Mouse (Mus musculus): Measurements from ENCODE around the gene Fam57a. TPM values are rescaled to one million over a fixed set of nuclear protein-coding genes. Genes with fewer than 3 reads are reported as not detected.

Fam57a gene
- 29.3 and 30.1 TPM in 2 replicates for polyA plus RNA-seq (2014; fragmentation: Nextera tagmentation; extraction: Ambion mirVana)

GRCm38 (mm10) chr11:76179495-76180145, at the start of gene Fam57a, which contains the start of gene Vps53:
Gene Fam57a (plus strand): TSS chr11:76179671.
Gene Vps53 (minus strand): TSS chr11:76179647.
- Histone ChIP-seq H3K27ac (peak within 1 kb of the TSS; percentile 81), H3K9me3 (ENCODE audit: control insufficient read depth, low read length) (no peaks in the 10 kb centered on the region), H3K4me1 (replicated peaks; ENCODE audit: control insufficient read depth, insufficient read depth, low read length) (peaks cover 17% of the 10 kb centered on the region), H3K36me3 (replicated peaks; ENCODE audit: control insufficient read depth, insufficient read depth) (peaks cover 19% of the 10 kb centered on the region), H3K4me3 (replicated peaks; ENCODE audit: low read length) (peak within 1 kb of the TSS; percentile 92), H3K27me3 (ENCODE audit: control insufficient read depth, insufficient read depth, low read length) (no peaks in the 10 kb centered on the region), H3K9ac (peak within 1 kb of the TSS; percentile 78), H3K4me2 (replicated peaks) (peak within 1 kb of the TSS; percentile 75)
- ATAC-seq (ENCODE audit: low FRiP score) = peak; percentile 86
- DNase-seq (ENCODE audit: low spot score) = peak; percentile 84
- 0% methylated on average over 37 of the region's 37 CpGs for WGBS

- WGBS = 83% methylated on average over 5 of the region's 5 CpGs
- DNase-seq (ENCODE audit: low spot score) (no peak), ATAC-seq (ENCODE audit: low FRiP score) (no peak)
- Histone ChIP-seq H3K4me3 (replicated peaks; ENCODE audit: low read length) (no peak overlapping the region), H3K4me1 (replicated peaks; ENCODE audit: control insufficient read depth, insufficient read depth, low read length) (no peaks in the 10 kb centered on the region), H3K9me3 (ENCODE audit: control insufficient read depth, low read length) (no peaks in the 10 kb centered on the region), H3K36me3 (replicated peaks; ENCODE audit: control insufficient read depth, insufficient read depth) (peaks cover 56% of the 10 kb centered on the region), H3K27me3 (ENCODE audit: control insufficient read depth, insufficient read depth, low read length) (no peaks in the 10 kb centered on the region), H3K27ac (no peak overlapping the region), H3K4me2 (replicated peaks) (no peak overlapping the region), H3K9ac (no peak overlapping the region)
Measured at GRCm38 (mm10) chr11:76130859-76131258, 48.6 kb upstream of the Fam57a start.

- H3K4me2 ChIP-seq (replicated peaks) = no peak overlapping the region
- 88% methylated on average over 7 of the region's 7 CpGs for WGBS
- H3K27ac ChIP-seq = no peak overlapping the region
- DNase-seq (ENCODE audit: low spot score) (no peak), ATAC-seq (ENCODE audit: low FRiP score) (no peak)
- no peaks in the 10 kb centered on the region for H3K9me3 ChIP-seq (ENCODE audit: control insufficient read depth, low read length)
- H3K27me3 ChIP-seq (ENCODE audit: control insufficient read depth, insufficient read depth, low read length) = no peaks in the 10 kb centered on the region
- H3K36me3 ChIP-seq (replicated peaks; ENCODE audit: control insufficient read depth, insufficient read depth) = peaks cover 70% of the 10 kb centered on the region
- H3K4me1 ChIP-seq (replicated peaks; ENCODE audit: control insufficient read depth, insufficient read depth, low read length) = no peaks in the 10 kb centered on the region
- H3K9ac ChIP-seq = no peak overlapping the region
- H3K4me3 ChIP-seq (replicated peaks; ENCODE audit: low read length) = no peak overlapping the region
Measured at GRCm38 (mm10) chr11:76135641-76136437, 43.6 kb upstream of the Fam57a start.

- ATAC-seq (ENCODE audit: low FRiP score) (no peak), DNase-seq (ENCODE audit: low spot score) (no peak)
- H3K4me2 ChIP-seq (replicated peaks) = no peak overlapping the region
- WGBS = 92% methylated on average over 3 of the region's 3 CpGs
- H3K36me3 ChIP-seq (replicated peaks; ENCODE audit: control insufficient read depth, insufficient read depth) = peaks cover 63% of the 10 kb centered on the region
- H3K4me1 ChIP-seq (replicated peaks; ENCODE audit: control insufficient read depth, insufficient read depth, low read length) = no peaks in the 10 kb centered on the region
- H3K9me3 ChIP-seq (ENCODE audit: control insufficient read depth, low read length) = no peaks in the 10 kb centered on the region
- no peaks in the 10 kb centered on the region for H3K27me3 ChIP-seq (ENCODE audit: control insufficient read depth, insufficient read depth, low read length)
- no peak overlapping the region for H3K9ac ChIP-seq
- no peak overlapping the region for H3K4me3 ChIP-seq (replicated peaks; ENCODE audit: low read length)
- no peak overlapping the region for H3K27ac ChIP-seq
Measured at GRCm38 (mm10) chr11:76137996-76138395, 41.5 kb upstream of the Fam57a start.

GRCm38 (mm10) chr11:76144386-76144785, 35.1 kb upstream of the Fam57a start:
- WGBS = 96% methylated on average over 8 of the region's 8 CpGs
- Histone ChIP-seq H3K4me1 (replicated peaks; ENCODE audit: control insufficient read depth, insufficient read depth, low read length) (peaks cover 12% of the 10 kb centered on the region), H3K4me3 (replicated peaks; ENCODE audit: low read length) (no peak overlapping the region), H3K9me3 (ENCODE audit: control insufficient read depth, low read length) (no peaks in the 10 kb centered on the region), H3K4me2 (replicated peaks) (no peak overlapping the region), H3K36me3 (replicated peaks; ENCODE audit: control insufficient read depth, insufficient read depth) (peaks cover 16% of the 10 kb centered on the region), H3K27ac (no peak overlapping the region), H3K27me3 (ENCODE audit: control insufficient read depth, insufficient read depth, low read length) (no peaks in the 10 kb centered on the region), H3K9ac (no peak overlapping the region)
- ATAC-seq (ENCODE audit: low FRiP score) (no peak), DNase-seq (ENCODE audit: low spot score) (no peak)

GRCm38 (mm10) chr11:76145169-76145568, 34.3 kb upstream of the Fam57a start:
- H3K27me3 ChIP-seq (ENCODE audit: control insufficient read depth, insufficient read depth, low read length) = no peaks in the 10 kb centered on the region
- DNase-seq (ENCODE audit: low spot score) = no peak
- ATAC-seq (ENCODE audit: low FRiP score) = no peak

GRCm38 (mm10) chr11:76146187-76147010, 33.1 kb upstream of the Fam57a start:
- Histone ChIP-seq H3K4me3 (replicated peaks; ENCODE audit: low read length) (no peak overlapping the region), H3K9ac (no peak overlapping the region), H3K36me3 (replicated peaks; ENCODE audit: control insufficient read depth, insufficient read depth) (peaks cover 12% of the 10 kb centered on the region), H3K27me3 (ENCODE audit: control insufficient read depth, insufficient read depth, low read length) (no peaks in the 10 kb centered on the region), H3K4me1 (replicated peaks; ENCODE audit: control insufficient read depth, insufficient read depth, low read length) (peaks cover 12% of the 10 kb centered on the region), H3K4me2 (replicated peaks) (no peak overlapping the region), H3K27ac (no peak overlapping the region), H3K9me3 (ENCODE audit: control insufficient read depth, low read length) (no peaks in the 10 kb centered on the region)
- DNase-seq (ENCODE audit: low spot score) (no peak), ATAC-seq (ENCODE audit: low FRiP score) (no peak)
- WGBS = 90% methylated on average over 8 of the region's 8 CpGs

More at GRCm38 (mm10) chr11:76145169-76145568, 34.3 kb upstream of the Fam57a start:
- 96% methylated on average over 1 of the region's 1 CpGs for WGBS
- H3K27ac ChIP-seq = no peak overlapping the region
- H3K9ac ChIP-seq = no peak overlapping the region
- peaks cover 12% of the 10 kb centered on the region for H3K4me1 ChIP-seq (replicated peaks; ENCODE audit: control insufficient read depth, insufficient read depth, low read length)
- H3K9me3 ChIP-seq (ENCODE audit: control insufficient read depth, low read length) = no peaks in the 10 kb centered on the region
- no peak overlapping the region for H3K4me3 ChIP-seq (replicated peaks; ENCODE audit: low read length)
- no peak overlapping the region for H3K4me2 ChIP-seq (replicated peaks)
- peaks cover 16% of the 10 kb centered on the region for H3K36me3 ChIP-seq (replicated peaks; ENCODE audit: control insufficient read depth, insufficient read depth)

- H3K36me3 ChIP-seq (replicated peaks; ENCODE audit: control insufficient read depth, insufficient read depth) = peaks cover 12% of the 10 kb centered on the region
- WGBS = 73% methylated on average over 8 of the region's 8 CpGs
- H3K4me2 ChIP-seq (replicated peaks) = no peak overlapping the region
- H3K4me3 ChIP-seq (replicated peaks; ENCODE audit: low read length) = no peak overlapping the region
- no peaks in the 10 kb centered on the region for H3K27me3 ChIP-seq (ENCODE audit: control insufficient read depth, insufficient read depth, low read length)
- ATAC-seq (ENCODE audit: low FRiP score) (0 out of 2 replicates have a peak, but pooled peaks have one; percentile 11), DNase-seq (ENCODE audit: low spot score) (no peak)
- H3K9ac ChIP-seq = no peak overlapping the region
- H3K9me3 ChIP-seq (ENCODE audit: control insufficient read depth, low read length) = no peaks in the 10 kb centered on the region
- peaks cover 12% of the 10 kb centered on the region for H3K4me1 ChIP-seq (replicated peaks; ENCODE audit: control insufficient read depth, insufficient read depth, low read length)
- H3K27ac ChIP-seq = peak overlapping the region; percentile 39
Measured at GRCm38 (mm10) chr11:76148055-76149008, 31.1 kb upstream of the Fam57a start.
